Mouse (Mus musculus): Measurements from ENCODE around the gene Esr1.
A peak's percentile ranks its signal among the peaks of the same experiment; 100 is the strongest.
"Not testable (repeated sequence)": the region's sequence is repeated elsewhere in the genome, so short reads cannot be mapped to it uniquely, and the experiment has no call there.

The Esr1 gene

DNA sequence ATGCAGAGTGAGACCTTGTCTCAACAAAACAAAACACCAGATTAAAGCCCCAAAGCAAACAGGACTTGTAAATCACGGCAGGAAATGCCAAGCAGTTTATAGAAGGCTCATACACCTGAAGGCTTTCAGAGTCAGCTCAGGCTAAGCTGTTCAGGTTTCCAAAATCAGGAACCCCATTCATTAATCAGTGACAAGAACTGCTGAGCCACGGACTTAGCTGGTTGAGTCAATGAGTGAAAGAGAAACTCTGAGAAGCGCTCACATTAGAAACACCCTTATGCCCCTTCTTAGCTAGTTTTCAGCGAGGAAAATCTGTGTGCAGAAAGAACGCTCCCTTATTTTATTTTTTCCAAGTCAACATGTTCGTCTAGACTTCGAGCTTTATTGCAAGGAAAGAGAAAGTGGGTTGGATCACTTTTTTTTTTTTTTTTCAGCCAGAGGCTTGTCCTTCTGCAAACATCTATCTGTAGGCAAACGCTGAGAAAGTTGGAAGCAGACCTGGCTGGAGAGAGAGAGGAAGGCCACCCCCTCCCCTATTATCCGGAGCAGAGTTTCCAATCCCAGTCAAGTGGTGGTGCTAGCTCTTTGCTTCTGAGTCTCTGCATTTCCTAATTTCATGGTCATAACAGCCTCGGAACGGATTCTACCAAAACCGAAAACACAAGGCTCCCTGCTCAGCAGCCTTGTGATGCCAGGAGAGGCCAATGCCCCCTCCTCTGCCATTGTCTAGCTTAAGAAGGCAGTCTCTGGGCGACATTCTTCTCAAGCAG, at the start of gene Esr1:
TSS of gene Esr1 (plus strand) at position 208 of the 770 bp plus-strand sequence.
- no peak for DNase-seq (ENCODE audit: low spot score)

DNA sequence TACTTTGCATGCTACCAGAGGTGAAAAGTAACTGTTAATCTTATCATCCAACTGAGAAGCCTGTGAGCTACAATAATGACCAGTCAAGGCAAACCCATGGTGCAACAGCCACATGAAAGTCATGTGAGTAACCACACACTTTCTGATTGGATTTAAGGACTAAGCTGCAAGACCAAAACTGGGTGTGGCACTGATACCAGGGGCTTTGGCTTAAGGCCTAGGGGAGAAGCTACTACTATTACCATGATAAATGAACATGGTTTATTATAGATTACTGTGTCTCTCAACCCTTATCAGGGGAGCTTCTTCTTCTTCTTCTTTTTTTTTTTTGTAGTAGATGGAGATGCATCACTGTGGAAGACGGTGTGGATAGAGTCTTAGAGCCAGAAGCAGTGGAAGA, 46.2 kb upstream of the Esr1 start:
- DNase-seq (ENCODE audit: low spot score), result no peak

DNA sequence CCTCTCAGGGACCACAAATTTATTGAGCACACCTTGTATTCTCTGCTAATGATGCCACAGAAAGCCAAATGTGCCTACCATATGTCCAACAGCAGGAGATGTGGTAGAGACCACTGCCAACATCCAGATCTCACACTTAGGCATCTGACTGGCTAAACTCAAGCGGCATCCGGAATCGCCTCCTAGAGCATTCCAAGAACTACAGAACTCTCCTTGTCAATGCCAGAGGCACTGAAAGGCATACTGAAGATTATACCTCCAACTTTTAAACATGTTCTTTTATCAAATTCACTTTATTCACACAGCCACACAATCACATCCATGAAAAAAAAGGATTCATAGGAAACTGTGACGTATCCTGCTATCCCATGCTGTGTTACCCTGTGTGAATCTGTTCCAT, 40.6 kb upstream of the Esr1 start:
- no peak for DNase-seq (ENCODE audit: low spot score)

DNA sequence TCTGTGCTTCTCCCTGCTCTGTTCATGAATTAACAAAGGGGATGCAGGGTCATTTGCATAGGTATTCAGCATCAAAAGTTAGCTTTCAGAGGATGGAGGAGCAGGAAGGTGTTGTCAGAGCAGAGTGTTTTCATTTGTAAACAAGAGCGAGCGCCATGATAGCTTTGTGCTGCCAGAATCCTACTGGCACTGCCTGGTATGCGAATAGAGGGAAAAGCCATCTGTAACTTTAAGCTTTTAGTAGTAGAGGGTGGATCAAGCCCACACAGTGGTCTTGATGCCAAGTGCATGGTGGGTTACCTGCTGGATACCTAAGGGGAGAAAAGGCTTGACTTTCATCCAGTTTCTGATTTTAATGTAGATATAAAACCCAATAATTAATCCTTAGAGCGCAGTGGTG, 40.1 kb upstream of the Esr1 start:
- DNase-seq (ENCODE audit: low spot score), result no peak

DNA sequence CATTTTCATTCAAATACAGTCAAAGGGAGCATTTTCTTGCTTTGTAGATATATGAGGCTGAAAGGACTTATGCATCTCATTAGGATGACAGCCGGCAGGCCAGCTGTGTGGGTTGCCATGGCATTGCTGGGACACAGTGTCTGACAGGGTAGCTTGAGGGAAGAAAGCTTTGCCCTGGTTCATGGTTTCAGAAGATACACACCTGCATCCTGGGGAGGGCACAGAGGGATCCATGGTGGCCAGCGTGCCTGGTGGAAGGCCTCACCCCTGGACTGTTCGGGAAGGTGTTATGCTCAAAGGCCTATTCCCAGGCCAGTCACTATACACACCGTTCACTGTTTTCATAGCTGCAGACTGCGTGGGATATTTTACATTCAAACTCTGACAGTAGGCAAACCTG, 29.5 kb upstream of the Esr1 start:
- DNase-seq (ENCODE audit: low spot score), result no peak

DNA sequence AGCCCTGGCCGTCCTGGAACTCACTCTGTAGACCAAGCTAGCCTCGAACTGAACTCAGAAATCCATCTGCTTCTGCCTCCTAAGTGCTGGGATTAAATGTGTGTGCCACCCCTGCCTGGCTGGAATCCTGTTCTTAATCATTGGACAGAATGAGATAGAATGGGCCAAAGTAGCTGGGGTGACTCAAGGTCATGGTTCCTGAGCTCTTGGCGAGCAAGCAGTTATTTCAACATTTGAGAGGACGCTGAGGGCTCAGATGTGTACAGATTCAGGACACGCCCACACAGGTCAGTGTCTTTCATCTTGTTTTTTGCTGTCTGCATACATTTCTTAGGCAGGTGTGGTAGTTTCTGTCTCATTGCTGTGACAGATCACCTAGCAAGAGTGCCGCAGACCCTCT, 24.7 kb upstream of the Esr1 start:
- DNase-seq (ENCODE audit: low spot score), result no peak

DNA sequence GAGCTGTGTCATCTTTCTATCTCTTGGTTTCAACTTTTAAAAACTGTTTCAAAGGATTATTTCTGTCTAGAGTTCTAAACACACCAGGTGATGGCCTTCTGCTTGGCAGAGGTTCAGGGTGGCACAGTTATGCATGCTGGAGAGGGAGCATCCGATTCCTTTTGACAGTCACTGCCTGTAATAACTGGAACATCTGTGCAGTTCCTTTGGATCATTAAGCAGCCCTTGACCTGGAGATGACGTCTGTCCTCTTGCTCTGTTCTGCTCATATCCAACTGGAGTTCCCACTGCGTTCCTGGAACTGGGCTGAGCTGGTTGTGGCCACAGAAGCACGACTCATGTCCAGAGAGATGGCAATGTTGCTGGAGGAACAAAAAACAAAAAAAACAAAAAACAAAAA, 21.8 kb upstream of the Esr1 start:
- DNase-seq (ENCODE audit: low spot score), result no peak

DNA sequence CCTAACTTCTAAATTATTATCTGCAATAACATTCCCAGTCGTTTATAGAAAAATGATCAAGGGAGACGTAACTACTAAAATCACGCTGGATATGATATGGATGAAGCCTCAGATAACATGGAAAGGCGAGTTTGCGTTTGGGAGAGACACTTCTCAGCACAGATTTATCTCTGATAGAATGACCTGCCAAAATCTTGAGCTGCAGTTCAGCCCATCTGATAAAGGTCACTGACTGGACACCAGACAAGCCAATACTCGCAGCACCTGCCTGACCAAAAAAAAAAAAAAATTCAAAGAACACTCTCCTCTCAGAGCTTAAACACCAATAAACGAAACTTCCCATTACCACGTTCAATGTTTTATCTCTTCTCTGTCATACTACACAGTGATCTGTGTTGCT, 20.4 kb upstream of the Esr1 start:
- DNase-seq (ENCODE audit: low spot score), result no peak

DNA sequence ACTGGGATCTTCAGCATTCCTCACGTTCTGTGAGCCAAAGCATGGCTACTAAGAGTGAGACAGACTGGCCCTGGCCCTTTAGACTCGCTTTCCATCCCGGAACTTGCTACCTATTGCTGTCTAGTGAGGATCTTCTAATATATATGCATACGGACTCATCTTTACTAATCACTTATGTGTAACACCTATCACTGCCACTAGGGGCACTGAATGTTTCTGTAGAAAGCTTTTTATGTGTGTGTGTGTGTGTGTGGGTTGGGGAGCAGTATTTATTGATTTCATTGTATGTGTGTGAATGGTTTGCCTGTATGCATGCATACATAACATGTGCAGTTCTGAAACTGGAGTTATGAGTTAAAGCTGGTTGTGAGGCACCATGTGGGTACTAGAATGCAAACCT, 17.6 kb upstream of the Esr1 start:
- DNase-seq (ENCODE audit: low spot score), result peak; percentile 65

DNA sequence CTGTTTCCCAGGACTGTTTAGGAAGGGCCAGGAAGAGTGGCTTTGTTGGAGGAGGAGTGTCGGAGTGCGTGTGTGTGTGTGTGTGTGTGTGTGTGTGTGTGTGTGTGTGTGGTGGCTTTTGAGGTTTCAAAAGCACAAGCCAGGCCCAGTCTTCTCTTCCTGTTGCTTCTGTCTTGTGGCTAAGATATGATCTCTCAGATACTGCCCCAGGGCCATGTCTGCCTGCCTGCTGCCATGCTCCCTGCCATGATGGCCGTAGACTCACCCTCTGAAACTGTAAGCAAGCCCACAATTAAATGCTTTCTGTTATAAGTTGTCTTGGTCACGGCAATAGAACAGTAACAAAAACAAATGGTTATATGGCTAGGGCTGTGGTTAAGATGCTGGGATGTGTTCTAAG, 14.2 kb upstream of the Esr1 start:
- DNase-seq (ENCODE audit: low spot score), result no peak

DNA sequence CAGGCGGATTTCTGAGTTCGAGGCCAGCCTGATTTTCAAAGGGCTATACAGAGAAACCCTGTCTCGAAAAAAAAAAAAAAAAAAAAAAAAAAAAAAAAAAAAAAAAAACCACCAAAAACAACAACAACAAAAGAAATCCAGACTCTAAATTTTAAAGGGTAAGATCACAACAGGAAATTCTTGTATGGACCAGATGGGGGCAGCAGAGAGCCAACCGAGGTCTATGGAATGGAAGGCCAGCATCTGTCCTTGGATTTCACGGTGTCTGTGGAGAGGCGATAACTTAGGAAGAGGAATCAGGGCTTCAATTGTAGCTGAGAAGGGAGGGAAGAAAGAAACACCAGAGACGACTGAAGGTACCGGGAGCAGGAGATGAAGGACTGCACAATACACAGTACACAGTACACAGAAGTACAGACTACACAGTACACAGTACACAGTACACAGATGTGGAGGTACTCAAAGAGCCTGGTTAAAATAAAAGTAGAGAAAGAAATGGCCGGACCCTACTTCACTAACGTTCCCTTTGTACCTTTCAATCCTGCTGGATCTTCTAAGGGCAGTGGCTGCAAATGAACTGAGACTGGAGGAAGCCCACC, 13.1 kb upstream of the Esr1 start:
- DNase-seq (ENCODE audit: low spot score), result peak; percentile 73

DNA sequence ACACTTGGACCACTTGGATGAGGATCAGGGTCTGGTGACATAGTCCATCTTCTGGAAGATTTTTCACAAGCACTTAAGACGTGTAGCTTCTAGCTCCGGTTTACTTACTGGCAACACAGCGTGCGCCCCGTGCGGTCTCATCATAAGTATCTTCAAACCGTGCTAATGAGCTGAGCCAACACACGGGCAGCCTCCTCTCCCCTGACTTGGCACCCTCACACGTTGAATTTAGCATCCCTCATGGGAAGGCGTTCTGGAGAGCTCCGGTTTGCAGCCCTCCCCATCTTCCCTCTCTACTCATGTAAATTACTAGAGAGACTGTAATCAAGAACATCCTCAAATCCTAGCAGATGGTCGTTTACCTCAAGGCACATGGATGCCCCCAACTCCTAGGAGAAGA, 12.5 kb upstream of the Esr1 start:
- no peak for DNase-seq (ENCODE audit: low spot score)

DNA sequence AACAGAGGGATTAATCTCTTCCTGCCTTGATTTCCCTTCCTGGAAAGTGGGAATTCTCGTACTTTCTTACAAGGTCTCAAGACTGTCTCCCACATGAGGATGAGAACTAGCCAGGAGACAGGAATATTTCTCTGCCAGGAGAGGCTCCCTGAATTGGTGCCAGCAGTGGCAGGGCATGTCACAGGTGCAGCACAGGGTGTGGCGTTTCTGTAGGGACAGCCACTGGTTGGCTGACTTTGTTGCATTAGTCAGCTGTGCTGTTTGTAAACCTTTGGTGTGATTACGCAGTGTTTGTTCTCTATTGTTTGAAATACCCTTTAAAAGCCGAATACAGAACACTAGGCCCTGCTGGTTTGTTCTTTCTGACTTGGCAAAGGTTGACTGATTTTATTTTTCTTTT, 11.8 kb upstream of the Esr1 start:
- DNase-seq (ENCODE audit: low spot score), result no peak

DNA sequence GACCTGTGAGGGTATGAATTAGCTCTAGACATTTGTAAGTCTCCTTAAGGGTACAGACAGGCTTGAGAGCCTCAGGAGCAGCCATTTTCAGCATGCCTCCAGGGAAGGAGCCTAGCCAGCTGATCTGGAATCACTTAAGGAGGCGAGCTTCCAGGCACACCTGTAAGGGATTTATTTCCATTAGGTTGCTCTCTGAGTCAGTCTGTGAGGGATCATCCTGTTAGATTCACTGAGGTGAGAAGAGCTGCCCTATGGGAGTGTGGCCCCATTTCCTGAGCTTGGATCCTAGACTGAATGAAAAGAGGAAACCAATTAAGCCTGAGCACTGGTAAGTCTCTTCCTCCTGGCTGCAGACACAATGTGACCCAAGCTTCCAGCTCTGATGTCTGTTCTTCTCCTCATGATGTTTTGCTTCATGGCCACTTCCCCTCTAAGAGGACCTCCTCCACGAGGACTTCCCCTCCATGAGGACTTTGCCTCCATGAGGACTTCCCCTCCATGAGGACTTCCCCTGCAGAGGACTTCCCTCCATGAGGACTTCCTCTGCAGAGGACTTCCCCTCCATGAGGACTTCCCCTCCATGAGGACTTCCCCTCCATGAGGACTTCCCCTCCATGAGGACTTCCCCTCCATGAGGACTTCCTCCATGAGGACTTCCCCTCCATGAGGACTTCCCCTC, 10.5 kb upstream of the Esr1 start:
- no peak for DNase-seq (ENCODE audit: low spot score)

DNA sequence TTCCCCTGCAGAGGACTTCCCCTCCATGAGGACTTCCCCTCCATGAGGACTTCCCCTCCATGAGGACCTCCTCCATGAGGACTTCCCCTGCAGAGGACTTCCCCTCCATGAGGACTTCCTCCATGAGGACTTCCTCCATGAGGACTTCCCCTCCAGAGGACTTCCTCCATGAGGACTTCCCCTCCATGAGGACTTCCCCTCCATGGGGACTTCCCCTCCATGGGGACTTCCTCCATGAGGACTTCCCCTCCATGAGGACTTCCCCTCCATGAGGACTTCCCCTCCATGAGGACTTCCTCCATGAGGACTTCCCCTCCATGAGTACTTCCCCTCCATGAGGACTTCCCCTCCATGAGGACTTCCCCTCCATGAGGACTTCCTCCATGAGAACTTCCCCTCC, 9.8 kb upstream of the Esr1 start:
- not testable (repeated sequence) for DNase-seq (ENCODE audit: low spot score)

DNA sequence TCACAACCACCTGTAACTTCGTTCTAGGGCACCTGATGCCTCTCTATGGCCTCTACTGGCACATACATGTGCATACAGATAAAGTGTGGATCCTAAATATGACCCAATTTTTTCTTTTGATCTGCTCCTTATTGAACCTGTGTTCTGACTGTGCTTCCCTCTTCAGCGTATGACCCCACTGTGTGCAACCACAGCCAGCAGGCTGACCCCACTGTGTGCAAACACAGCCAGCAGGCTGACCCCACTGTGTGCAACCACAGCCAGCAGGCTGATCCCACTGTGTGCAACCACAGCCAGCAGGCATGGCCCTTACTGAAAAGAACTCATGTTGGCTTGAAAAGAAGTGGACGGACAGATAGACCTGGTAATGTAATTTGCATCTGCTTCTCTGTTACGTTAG, 8.9 kb upstream of the Esr1 start:
- DNase-seq (ENCODE audit: low spot score), result no peak

DNA sequence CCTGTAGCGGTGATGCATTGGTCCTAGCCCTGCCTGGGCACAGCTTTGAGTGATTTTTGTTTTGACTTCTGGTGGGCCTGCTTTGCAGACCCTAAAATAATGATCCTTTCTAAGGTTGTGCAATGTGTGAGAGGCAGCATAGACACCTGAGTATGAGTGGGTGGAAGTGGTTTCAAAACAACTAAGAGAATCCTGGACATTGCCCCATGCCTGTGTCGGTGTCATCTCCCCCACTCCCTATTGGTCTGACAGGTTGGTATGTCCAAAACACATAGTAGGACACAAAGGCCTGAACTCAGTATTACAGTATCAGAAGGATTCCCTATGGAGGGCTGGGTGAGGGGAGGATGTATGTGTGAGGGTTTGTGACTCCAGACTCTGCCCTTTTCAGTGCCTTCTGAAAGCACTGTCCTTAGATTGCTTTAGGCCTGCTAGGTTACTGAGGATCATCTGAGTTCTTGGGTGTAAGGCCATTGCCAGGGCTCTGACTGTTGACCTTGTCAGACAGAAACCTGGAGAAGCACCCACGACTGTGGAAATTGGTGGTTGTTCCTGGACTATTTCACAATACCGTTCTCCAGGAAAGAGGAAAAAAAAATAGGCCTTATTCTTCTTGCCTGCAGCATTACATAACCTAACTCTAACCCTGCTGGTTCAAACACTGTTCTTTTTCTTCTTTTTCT, 6.7 kb upstream of the Esr1 start:
- DNase-seq (ENCODE audit: low spot score), result no peak

DNA sequence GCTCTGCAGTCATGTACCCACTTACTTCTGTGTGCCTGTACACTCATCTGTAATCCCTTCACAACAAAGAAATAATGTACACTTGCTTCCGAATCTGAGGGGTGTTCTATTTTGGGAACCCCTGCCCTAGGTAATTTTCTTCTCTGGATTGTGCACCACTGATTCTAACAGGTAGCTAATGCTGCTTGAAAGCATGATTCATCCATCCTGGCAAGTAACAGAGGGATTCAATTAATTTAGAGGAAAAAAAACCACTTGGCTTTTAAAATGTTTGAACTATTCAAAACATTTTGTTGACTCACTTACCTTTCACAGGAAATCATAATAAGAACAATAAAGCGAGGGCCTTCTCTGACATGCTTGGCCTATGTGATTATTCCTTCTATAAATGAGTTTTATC, 1.2 kb upstream of the Esr1 start:
- DNase-seq (ENCODE audit: low spot score), result no peak

DNA sequence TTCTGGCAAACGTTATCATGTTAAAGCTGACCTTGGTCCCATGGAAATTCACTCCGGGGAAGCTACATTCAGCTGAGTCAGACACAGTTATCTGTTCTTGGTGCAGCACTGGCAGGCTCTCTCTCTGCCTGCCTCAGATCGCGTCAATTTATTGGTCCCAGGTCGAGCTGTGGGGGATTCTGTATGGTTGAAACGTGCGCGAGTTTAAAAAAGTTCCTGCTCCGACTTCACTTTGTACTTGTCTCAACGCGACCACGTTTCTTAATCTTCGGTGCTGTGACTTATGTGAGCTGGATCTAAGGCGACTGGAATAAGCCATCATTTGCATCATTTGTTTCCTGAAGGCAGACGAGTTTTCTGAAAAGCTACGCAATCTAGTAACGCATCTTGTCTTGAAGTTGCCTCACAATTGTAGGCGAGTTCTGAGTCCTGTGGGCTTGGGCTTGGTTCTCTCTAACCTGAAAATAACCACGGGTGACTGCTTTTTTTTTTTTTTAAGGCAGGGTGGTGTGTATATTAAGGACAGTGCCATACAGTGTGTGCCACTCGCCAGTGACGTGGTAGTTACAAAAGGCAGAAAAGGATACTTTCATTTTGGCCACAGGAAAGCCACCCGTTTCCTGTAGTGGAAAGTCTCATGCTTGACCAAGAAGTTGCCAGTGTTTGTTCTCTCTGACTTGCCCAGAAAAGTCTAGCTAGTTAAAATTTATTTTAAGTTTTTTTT, 1.1 kb downstream of the Esr1 start:
- DNase-seq (ENCODE audit: low spot score), result no peak

DNA sequence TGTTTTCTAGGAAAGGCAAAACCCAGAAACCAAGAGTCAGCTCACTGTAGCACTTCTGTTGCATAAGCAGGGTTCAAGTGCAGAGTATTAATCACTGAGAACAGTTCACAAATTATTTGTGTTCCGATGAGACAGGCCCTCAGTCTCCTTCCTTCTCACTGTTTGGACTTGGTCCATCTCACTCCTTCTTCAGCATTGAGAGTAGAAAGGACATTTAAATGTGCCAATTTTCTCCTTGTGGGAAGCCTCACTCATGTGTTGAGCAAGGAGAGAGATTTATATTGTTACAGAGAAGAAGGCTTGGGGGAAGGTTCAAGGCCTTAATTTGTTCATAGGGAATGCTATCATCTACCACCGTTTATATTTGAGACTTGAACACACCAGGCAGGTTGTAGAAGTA, 6.6 kb downstream of the Esr1 start:
- no peak for DNase-seq (ENCODE audit: low spot score)

DNA sequence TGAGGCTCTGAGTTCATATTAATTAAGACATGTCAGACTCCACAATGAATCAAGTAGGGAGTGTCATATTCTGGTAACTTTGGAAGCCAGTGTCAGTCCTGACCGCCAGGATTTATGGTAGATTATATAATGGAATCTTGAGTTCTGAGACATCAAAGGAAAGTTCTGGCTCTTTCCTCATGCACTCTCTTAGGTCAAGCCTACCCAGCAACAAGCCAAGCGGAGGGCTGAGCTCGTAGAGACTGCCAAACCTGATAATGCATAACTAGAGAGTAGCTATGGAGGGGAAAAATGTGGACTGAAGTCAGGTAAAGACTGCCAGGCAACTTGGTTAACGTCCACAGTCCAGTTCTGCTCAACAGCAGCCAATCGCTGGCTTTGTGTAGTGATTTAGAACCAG, 7.3 kb downstream of the Esr1 start:
- no peak for DNase-seq (ENCODE audit: low spot score)

DNA sequence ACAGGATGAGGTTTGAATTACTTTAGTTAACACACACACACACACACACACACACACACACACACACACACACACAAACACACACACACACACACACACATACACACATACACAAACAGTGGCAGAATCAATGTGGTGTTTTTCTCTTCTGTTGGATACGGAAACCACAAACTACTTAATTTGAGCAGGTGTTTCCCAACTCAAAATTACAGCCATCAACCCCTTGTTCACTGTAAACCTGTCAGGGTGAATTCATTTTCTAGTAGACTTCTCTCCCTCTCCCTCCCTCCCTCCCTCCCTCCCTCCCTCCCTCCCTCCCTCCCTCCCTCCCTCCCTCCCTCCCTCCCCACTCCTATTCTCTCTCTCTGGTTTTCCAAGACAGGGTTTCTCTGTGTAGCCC, 8.0 kb downstream of the Esr1 start:
- DNase-seq (ENCODE audit: low spot score), result not testable (repeated sequence)

Measured in retina, embryonic 14.5 days (tissue).